Mouse (Mus musculus) spleen, embryonic (tissue): ENCODE results near the gene St6galnac3.

Experiments
- CTCF ChIA-PET: fragments of 350-600 bp; sonication (Branson Sonifier 250); formaldehyde crosslinking; loops from one replicate; lab custom pipeline; 2022; lab: Charles Lee

St6galnac3 gene

GRCm38 (mm10) chr3:153170146-153170545 lies 554.8 kb downstream of the St6galnac3 start:
- CTCF ChIA-PET: no interaction called here

DNA sequence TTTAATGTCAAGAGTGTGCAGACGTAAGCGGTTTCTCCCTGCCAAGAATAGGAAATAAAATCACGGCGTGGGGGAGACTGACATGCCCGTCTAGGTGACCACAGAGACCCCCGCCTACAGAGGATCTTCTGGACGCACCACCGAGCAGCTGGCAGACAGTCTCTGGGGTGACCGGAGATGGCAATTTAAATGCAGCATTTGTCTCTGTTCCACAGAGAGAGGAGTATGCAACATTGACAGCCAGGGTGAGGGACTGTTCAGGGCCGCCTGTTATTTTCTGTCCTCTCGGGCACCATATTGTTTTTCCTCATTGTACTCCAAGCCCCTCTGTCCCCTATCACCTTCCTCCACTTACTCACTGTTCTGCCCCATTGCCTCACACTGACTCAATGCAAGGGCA lies 555.2 kb downstream of the St6galnac3 start:
- CTCF ChIA-PET: no interaction called here

DNA sequence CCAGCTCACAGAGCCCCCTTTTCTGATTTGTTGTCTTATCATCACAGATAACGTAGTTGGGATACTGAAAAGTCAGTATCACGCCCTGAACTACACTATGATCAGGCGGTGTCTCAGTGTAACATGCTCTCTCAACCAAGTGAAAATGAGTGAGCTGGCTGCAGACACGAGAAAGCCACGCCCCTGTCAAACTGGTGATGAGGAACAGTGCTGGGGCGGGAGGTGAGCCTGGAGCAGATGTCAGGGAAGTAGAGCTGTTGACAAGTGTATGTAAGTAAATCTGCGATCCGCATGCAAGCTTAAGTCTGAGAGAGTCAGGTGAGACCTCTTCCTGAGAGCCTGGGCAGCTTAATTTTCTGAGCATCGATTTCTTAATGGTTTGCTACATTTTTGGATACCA lies 563.3 kb downstream of the St6galnac3 start:
- CTCF ChIA-PET: no interaction called here

GRCm38 (mm10) chr3:153160683-153161082 lies 564.3 kb downstream of the St6galnac3 start:
- CTCF ChIA-PET: no interaction called here

GRCm38 (mm10) chr3:153148887-153149286 lies 576.1 kb downstream of the St6galnac3 start:
- CTCF ChIA-PET: no interaction called here
